Mouse (Mus musculus) ovary, postnatal 14 days (tissue): ENCODE data around the gene Tmem199.

ENCODE experiments used
- DNase-seq: peaks from one replicate; pipeline ENCODE4 v3.0.0; 2022; ENCODE audit warnings: low spot score

Tmem199 gene

GRCm38 (mm10) chr11:78524838-78525237 is 12.9 kb upstream of the Tmem199 start:
- DNase-seq = no peak

- no peak for DNase-seq
Observed at GRCm38 (mm10) chr11:78523241-78523955, 11.4 kb upstream of the Tmem199 start.

GRCm38 (mm10) chr11:78522481-78522997 is 10.6 kb upstream of the Tmem199 start:
- no peak for DNase-seq

- DNase-seq = no peak
Observed at GRCm38 (mm10) chr11:78521880-78522279, 9.9 kb upstream of the Tmem199 start.

GRCm38 (mm10) chr11:78518931-78519330 is 7.0 kb upstream of the Tmem199 start:
- DNase-seq = no peak

DNA sequence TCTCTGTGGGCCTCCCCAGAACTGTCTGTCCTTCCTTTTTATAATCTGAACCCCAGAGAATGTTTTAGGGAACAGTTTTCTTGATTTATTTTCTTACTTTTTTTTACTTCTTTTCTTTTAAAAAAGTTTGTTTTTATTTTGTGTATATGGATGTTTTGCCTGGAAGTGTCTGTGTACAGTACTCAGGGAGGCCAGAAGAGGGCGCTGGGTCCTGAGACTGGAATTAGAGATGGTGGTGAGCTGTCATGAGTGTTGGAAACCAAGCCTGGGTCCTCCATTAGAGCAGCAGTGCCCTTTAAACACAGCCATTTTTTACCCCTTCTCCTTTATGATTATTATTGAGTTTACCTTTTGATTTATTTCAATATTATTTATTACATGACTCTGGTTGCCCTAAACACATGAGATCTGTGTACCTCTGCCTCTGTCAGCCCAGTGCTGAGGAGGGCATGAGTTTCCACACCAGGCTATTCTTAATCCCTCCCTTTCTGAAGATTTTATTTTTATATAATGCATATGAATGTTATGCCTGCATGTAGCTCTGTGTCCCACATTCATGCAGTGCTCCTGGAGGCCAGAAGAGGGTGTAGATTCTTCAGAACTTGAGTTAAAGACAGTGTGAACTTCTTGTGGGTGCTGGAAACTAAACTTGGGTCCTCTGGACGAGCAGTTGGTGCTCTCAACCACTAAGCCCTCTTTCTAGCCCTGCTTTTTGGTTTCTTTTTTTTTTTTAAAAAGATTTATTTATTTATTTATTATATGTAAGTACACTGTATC is 3.8 kb upstream of the Tmem199 start:
- no peak for DNase-seq

GRCm38 (mm10) chr11:78513106-78513790 is 1.3 kb upstream of the Tmem199 start:
- no peak for DNase-seq

DNA sequence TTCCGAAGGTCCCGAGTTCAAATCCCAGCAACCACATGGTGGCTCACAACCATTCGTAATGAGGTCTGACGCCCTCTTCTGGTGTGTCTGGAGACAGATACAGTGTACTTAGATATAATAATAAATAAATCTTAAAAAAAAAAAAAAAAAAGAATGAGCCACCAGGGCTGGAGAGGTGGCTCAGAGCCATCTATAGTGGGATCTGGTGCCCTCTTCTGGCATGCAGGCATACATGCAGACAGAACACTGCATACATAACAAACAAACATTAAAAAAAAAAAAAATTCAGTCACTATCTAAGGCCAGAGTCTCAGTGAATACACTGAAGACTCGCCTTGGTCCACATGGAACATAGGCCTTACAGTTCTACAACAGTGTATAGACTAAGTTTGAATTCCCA is 2.8 kb downstream of the Tmem199 start:
- no peak for DNase-seq

- no peak for DNase-seq
Observed at GRCm38 (mm10) chr11:78505430-78505829, 6.5 kb downstream of the Tmem199 start.

GRCm38 (mm10) chr11:78502909-78503650 is 8.9 kb downstream of the Tmem199 start, which contains the start of gene Sebox:
Sebox (plus strand) TSS chr11:78503447.
- no peak for DNase-seq

GRCm38 (mm10) chr11:78501529-78501928 is 10.4 kb downstream of the Tmem199 start:
- DNase-seq = no peak

DNA sequence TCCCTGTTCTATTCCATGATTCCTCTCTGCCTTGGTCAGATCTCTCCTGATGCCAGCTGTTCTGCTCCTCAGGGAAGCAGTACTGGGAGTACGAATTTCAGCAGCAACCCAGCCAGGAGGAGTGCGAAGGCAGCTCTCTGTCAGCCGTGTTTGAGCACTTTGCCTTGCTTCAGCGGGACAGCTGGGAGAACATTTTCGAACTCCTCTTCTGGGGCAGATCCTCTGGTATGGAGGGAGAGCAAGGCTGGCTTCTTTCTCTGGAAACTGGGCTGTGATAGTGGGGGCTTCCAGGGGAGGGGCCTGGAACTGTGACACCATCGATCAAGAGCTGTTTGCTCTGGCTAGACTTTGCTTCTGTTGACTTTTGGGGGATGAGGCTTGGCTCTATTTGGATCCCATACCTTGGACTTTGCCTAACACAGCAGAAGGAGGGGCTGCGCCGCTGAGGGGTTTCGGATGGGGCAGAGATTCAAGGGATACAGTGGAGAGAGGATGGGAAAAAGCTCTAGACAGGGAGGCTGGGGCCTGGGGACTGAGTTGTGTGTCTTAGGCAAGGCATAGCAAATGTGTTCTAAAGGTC is 11.3 kb downstream of the Tmem199 start:
- DNase-seq = no peak

DNA sequence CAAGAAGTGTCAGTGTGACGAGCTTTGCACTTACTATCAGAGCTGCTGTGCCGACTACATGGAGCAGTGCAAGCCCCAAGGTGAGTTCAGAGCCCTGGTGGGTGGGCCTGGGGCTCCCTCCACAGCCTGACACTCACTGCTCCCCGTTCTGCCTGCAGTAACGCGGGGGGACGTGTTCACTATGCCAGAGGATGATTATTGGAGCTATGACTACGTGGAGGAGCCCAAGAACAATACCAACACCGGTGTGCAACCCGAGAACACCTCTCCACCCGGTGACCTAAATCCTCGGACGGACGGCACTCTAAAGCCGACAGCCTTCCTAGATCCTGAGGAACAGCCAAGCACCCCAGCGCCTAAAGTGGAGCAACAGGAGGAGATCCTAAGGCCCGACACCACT is 12.4 kb downstream of the Tmem199 start:
- DNase-seq = no peak

- DNase-seq = no peak
Observed at GRCm38 (mm10) chr11:78499004-78499403, 13.0 kb downstream of the Tmem199 start, which contains the start of gene Vtn. Vtn (plus strand) TSS chr11:78499091.

- DNase-seq = peak; percentile 85
Observed at GRCm38 (mm10) chr11:78497544-78498522, 14.1 kb downstream of the Tmem199 start, which contains the start of gene Sarm1. Sarm1 (minus strand) TSS chr11:78497754.

DNA sequence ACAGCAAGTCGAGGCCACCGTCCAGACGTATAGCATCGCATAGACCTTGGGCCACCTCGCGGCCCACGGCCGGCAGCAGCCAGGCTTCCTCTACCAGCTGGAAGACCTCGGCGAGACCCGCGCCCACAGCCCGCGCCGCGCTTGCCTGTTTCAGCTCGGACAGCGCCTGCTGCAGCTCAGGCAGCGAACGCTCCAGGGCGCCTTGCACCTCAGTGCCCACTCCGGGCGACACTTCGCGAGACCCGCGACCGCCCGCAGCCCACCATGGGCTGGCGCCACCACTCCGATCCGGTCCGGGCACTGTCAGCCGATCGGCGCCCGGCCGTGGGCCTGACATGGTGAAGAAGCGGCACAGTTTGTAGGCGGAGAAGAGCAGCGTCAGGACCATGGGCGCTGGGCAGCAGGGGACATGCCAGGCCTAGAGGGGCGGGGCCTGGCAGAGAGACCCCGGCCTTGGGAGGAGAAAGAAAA is 14.9 kb downstream of the Tmem199 start:
- DNase-seq = no peak

DNA sequence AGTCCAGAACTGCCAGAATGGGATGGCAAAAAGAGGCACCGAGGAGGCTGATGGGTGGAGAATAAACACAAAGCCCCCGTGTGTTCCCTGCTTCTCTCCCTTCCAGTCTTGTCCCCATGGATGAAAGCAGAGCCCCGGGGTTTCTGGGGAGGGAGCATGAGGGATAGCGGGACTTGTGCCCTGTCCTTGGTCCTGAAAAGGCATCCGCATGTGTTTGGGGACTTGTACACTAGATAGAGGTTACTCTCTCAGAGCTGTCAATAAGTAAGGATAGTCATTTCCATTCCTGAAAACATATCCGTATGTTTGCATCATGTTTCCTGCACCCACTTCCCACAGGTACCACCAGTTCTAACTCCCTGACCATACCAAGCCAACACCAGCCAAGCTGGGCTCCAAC is 16.1 kb downstream of the Tmem199 start:
- no peak for DNase-seq

DNA sequence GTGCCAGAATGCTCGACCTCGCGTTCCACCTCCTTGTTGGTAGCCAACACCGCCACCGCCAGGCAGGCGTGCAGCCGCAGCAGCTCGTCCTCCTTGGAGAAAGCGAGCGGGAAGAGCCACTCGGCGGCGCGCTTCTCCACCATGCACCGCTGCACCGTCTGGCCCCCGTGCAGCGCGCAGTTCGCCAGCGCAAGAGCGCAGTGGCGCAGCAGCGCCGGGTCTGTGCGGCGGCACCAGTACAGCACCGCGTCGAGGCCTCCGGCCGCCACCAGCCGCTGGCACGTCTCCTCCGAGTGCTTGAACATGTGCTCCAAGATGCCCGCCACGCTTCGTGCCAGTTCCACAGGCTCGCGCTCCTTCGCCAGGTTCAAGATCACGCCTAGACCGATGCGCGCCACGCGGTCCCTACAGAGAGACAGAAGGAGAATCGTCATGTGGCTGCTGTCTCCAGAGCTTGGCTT is 21.2 kb downstream of the Tmem199 start:
- no peak for DNase-seq

DNA sequence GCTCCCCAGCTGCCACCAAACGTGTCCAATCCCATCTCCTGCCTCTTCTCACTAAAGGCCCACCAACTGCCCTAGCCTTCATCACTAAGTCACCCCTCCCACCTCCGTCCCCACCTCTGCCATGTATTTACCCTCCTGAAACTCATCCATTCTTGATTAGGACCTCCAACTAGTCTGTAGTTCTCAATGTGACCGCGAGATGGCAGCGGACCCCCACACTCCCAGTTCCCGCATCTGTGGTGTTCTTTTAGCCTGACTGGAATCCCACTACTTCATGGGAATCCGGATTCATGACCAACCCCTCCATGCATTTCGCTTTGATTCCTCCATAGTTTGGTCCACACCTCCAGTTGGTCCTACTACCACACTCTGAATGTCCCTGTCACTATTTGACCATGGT is 23.8 kb downstream of the Tmem199 start:
- peak; percentile 62 for DNase-seq

- no peak for DNase-seq
Observed at GRCm38 (mm10) chr11:78483639-78484038, 28.3 kb downstream of the Tmem199 start.
